In genomic region chr6:65583029-65583428, GRCm38 (mm10) we compare ENCODE assay signal across 27 mouse cellular contexts. TPM values are rescaled to one million over a fixed set of nuclear protein-coding genes. Genes with fewer than 3 reads are reported as not detected.
DNase-seq lines count a peak whose midpoint lies in the region; ATAC-seq and TF ChIP-seq lines count a peak whose summit lies in the region.
"Had no signal": no experiment of that assay in that cellular context is flagged by ENCODE, and none has a peak within 500 bp of the region (broad histone marks: within the 10 kb centered on the region; RNA-seq: fewer than 3 reads in every experiment).

No protein-coding gene starts in this region.

- no peak overlapping the region for H3K4me2 ChIP-seq in liver, embryonic 13.5 days
- no peak overlapping the region for H3K4me2 ChIP-seq in forebrain, embryonic 15.5 days (replicated peaks)
- H3K4me2 ChIP-seq: embryonic facial prominence, embryonic 13.5 days; forebrain, embryonic 12.5 days; heart, embryonic 11.5 days; intestine, embryonic 15.5 days; limb, embryonic 15.5 days had no signal

- TF ChIP-seq POLR2A in MEL (IDR thresholded peaks at IDR 0.05; ENCODE audit: control insufficient read depth in 1 of 2, insufficient read depth in 1 of 2, low read depth in 1 of 2, low read length in 2 of 2, poor library complexity in 1 of 2): no peak

- ATAC-seq in liver, embryonic 13.5 days (ENCODE audit: low read depth): peak; percentile 87
- ATAC-seq in megakaryocyte-erythroid progenitor cell, adult 5-6 weeks (replicated peaks; ENCODE audit: low FRiP score, low TSS enrichment, poor library complexity, severe bottlenecking): peak; percentile 78
- no peak for ATAC-seq in forebrain, embryonic 15.5 days (replicated peaks)
- ATAC-seq: hindbrain, embryonic 16.5 days; intestine, embryonic 15.5 days; lung, postnatal 0 days; midbrain, embryonic 16.5 days had no signal

- TF ChIP-seq RAD21 in MEL (IDR thresholded peaks at IDR 0.05; ENCODE audit: low read depth, low read length): no peak

- peaks cover 0 to 46% of the 10 kb centered on the region in 2 experiments; a peak in 2 of 4 replicates for H3K36me3 ChIP-seq in MEL (ENCODE audit: control insufficient read depth in 1 of 2, insufficient read depth in 2 of 2, low read length in 2 of 2)
- H3K36me3 ChIP-seq in liver, embryonic 13.5 days: no peaks in the 10 kb centered on the region
- H3K36me3 ChIP-seq in forebrain, embryonic 15.5 days: no peaks in the 10 kb centered on the region
- H3K36me3 ChIP-seq: embryonic facial prominence, embryonic 13.5 days; forebrain, embryonic 12.5 days; hindbrain, embryonic 10.5 days; intestine, embryonic 15.5 days; limb, embryonic 15.5 days had no signal

- H3K9me3 ChIP-seq in MEL (replicated peaks; ENCODE audit: insufficient read depth, low read length): no peaks in the 10 kb centered on the region
- no peaks in the 10 kb centered on the region for H3K9me3 ChIP-seq in liver, embryonic 13.5 days (replicated peaks)
- no peaks in the 10 kb centered on the region for H3K9me3 ChIP-seq in forebrain, embryonic 15.5 days
- H3K9me3 ChIP-seq: embryonic facial prominence, embryonic 13.5 days; forebrain, embryonic 12.5 days; hindbrain, embryonic 10.5 days; intestine, embryonic 15.5 days; limb, embryonic 15.5 days had no signal

- H3K79me2 ChIP-seq in MEL (ENCODE audit: control insufficient read depth, insufficient read depth, low read length, poor library complexity): no peaks in the 10 kb centered on the region

- TF ChIP-seq EP300 in MEL (IDR thresholded peaks at IDR 0.05; ENCODE audit: low read depth in 1 of 2, low read length in 2 of 2): peak; percentile 98

- H3K4me1 ChIP-seq in MEL (ENCODE audit: control insufficient read depth in 1 of 2, insufficient read depth in 2 of 2, low read length in 2 of 2): peaks cover 22 to 25% of the 10 kb centered on the region in 2 experiments
- peaks cover 16% of the 10 kb centered on the region for H3K4me1 ChIP-seq in liver, embryonic 13.5 days (replicated peaks)
- H3K4me1 ChIP-seq in forebrain, embryonic 15.5 days: peaks cover 5% of the 10 kb centered on the region; the same call in 1 of the 2 replicates
- H3K4me1 ChIP-seq: embryonic facial prominence, embryonic 13.5 days; forebrain, embryonic 12.5 days; hindbrain, embryonic 10.5 days; intestine, embryonic 15.5 days; limb, embryonic 15.5 days had no signal

- no peak overlapping the region for H3K9ac ChIP-seq in MEL (ENCODE audit: control insufficient read depth, low read depth, low read length, poor library complexity, severe bottlenecking)
- H3K9ac ChIP-seq in liver, embryonic 13.5 days: no peak overlapping the region
- no peak overlapping the region for H3K9ac ChIP-seq in forebrain, embryonic 15.5 days (replicated peaks)
- H3K9ac ChIP-seq: embryonic facial prominence, embryonic 13.5 days; forebrain, embryonic 12.5 days; intestine, embryonic 15.5 days; limb, embryonic 15.5 days had no signal

- no peak for TF ChIP-seq CTCF in MEL (IDR thresholded peaks at IDR 0.05 in 2 of 3, conservative IDR thresholded peaks at IDR 0.05 in 1 of 3; ENCODE audit: control insufficient read depth in 1 of 3, insufficient read depth in 1 of 3, low read depth in 2 of 3, low read length in 3 of 3, poor library complexity in 1 of 3, severe bottlenecking in 1 of 3)

- peak overlapping the region; percentile 31; the same call in 1 of the 2 replicates for H3K27ac ChIP-seq in MEL (ENCODE audit: control insufficient read depth, low read depth, low read length)
- H3K27ac ChIP-seq in liver, embryonic 13.5 days: no peak overlapping the region
- no peak overlapping the region for H3K27ac ChIP-seq in forebrain, embryonic 15.5 days (replicated peaks)
- H3K27ac ChIP-seq: embryonic facial prominence, embryonic 13.5 days; forebrain, embryonic 12.5 days; hindbrain, embryonic 10.5 days; intestine, embryonic 15.5 days; limb, embryonic 15.5 days had no signal

- H3K4me3 ChIP-seq in MEL (ENCODE audit: control insufficient read depth in 1 of 2, insufficient read depth in 1 of 2, low read depth in 2 of 2, low read length in 2 of 2): no peak overlapping the region
- no peak overlapping the region for H3K4me3 ChIP-seq in liver, embryonic 13.5 days (replicated peaks)
- H3K4me3 ChIP-seq in forebrain, embryonic 15.5 days: no peak overlapping the region
- H3K4me3 ChIP-seq: embryonic facial prominence, embryonic 13.5 days; erythroblast, embryonic 14.5 days; forebrain, embryonic 12.5 days; hindbrain, embryonic 10.5 days; intestine, embryonic 15.5 days; limb, embryonic 15.5 days had no signal

- no peaks in the 10 kb centered on the region for H3K27me3 ChIP-seq in MEL (ENCODE audit: control insufficient read depth in 1 of 2, insufficient read depth in 2 of 2, low read length in 2 of 2)
- no peaks in the 10 kb centered on the region for H3K27me3 ChIP-seq in liver, embryonic 13.5 days
- no peaks in the 10 kb centered on the region for H3K27me3 ChIP-seq in forebrain, embryonic 15.5 days
- H3K27me3 ChIP-seq: embryonic facial prominence, embryonic 13.5 days; forebrain, embryonic 12.5 days; intestine, embryonic 15.5 days; limb, embryonic 15.5 days had no signal

- 10% methylated on average over 4 of the region's 4 CpGs for WGBS in liver, embryonic 13.5 days (ENCODE audit: insufficient replicate concordance)
- 88% methylated on average over 4 of the region's 4 CpGs for WGBS in forebrain, embryonic 15.5 days

- peak; percentile 78 for DNase-seq in MEL (ENCODE audit: low read depth, low spot score)
- peak; percentile 43 for DNase-seq in c-Kit-positive CD71-positive TER-119-positive erythroid progenitor cells, embryonic 14.5 days (ENCODE audit: low spot score)
- DNase-seq in liver, embryonic 13.5 days: peak; percentile 43
- DNase-seq in embryo, embryonic 10.5 days (ENCODE audit: low spot score): no peak
- no peak for DNase-seq in cerebellum, adult 11-12 months
- DNase-seq: adrenal gland, postnatal 36 days; cerebellum, adult 18-20 months; cerebellum, postnatal 14 days; embryo, embryonic 11 days; gastrocnemius, postnatal 10 days; kidney, postnatal 25 days; left cerebral cortex, postnatal 4 days had no signal

TF ChIP-seq in MEL, 35 proteins besides CTCF, POLR2A, EP300 and RAD21 (continues in another document):
- no peak for TF ChIP-seq NELFE (IDR thresholded peaks at IDR 0.05; ENCODE audit: low read depth, low read length)
- no peak for TF ChIP-seq MEF2A (IDR thresholded peaks at IDR 0.05; ENCODE audit: extremely low read depth, insufficient replicate concordance, low read depth, low read length, poor library complexity, severe bottlenecking)
- TF ChIP-seq ZC3H11A (IDR thresholded peaks at IDR 0.05; ENCODE audit: low read depth, low read length): peak; percentile 56
- TF ChIP-seq ZNF384 (IDR thresholded peaks at IDR 0.05; ENCODE audit: low read depth, low read length): no peak
- TF ChIP-seq USF1 (IDR thresholded peaks at IDR 0.05; ENCODE audit: low read depth, low read length): no peak
- no peak for TF ChIP-seq ZMIZ1 (IDR thresholded peaks at IDR 0.05; ENCODE audit: low read depth, low read length)
- no peak for TF ChIP-seq SMC3 (IDR thresholded peaks at IDR 0.05; ENCODE audit: low read depth, low read length)
- no peak for TF ChIP-seq MAX (IDR thresholded peaks at IDR 0.05; ENCODE audit: low read length)
- peak; percentile 93 for TF ChIP-seq TAL1 (IDR thresholded peaks at IDR 0.05; ENCODE audit: low read length)
- 0 out of 2 replicates have a peak, but pooled peaks have one; percentile 22 for TF ChIP-seq MXI1 (IDR thresholded peaks at IDR 0.05; ENCODE audit: low read depth, low read length)
- 0 out of 2 replicates have a peak, but pooled peaks have one; percentile 26 for TF ChIP-seq TBP (IDR thresholded peaks at IDR 0.05; ENCODE audit: low read depth, low read length)
- no peak for TF ChIP-seq POLR2AphosphoS2 (IDR thresholded peaks at IDR 0.05; ENCODE audit: low read length)
- peak; percentile 83 for TF ChIP-seq SIN3A (IDR thresholded peaks at IDR 0.05; ENCODE audit: low read length)
- no peak for TF ChIP-seq JUND (IDR thresholded peaks at IDR 0.05; ENCODE audit: low read depth, low read length)
- TF ChIP-seq MAFK (IDR thresholded peaks at IDR 0.05; ENCODE audit: borderline replicate concordance, low read depth, low read length): no peak
- TF ChIP-seq ETS1 (IDR thresholded peaks at IDR 0.05; ENCODE audit: low read depth, low read length): peak; percentile 96
- peak; percentile 74 for TF ChIP-seq ELF1 (IDR thresholded peaks at IDR 0.05; ENCODE audit: low read depth, low read length)
- no peak for TF ChIP-seq USF2 (IDR thresholded peaks at IDR 0.05; ENCODE audit: borderline replicate concordance in 1 of 2, insufficient read depth in 1 of 2, low read depth in 1 of 2, low read length in 2 of 2)
- TF ChIP-seq TCF12 (IDR thresholded peaks at IDR 0.05; ENCODE audit: low read depth, low read length): peak; percentile 99
- TF ChIP-seq MYB (IDR thresholded peaks at IDR 0.05; ENCODE audit: low read depth, low read length): no peak
- TF ChIP-seq CHD2 (IDR thresholded peaks at IDR 0.05; ENCODE audit: low read length): no peak; the same call in 1 of the 2 replicates
- TF ChIP-seq NRF1 (IDR thresholded peaks at IDR 0.05; ENCODE audit: insufficient read depth, low read depth, low read length, poor library complexity, severe bottlenecking): no peak
- no peak for TF ChIP-seq UBTF (IDR thresholded peaks at IDR 0.05; ENCODE audit: borderline replicate concordance, insufficient read depth, low read depth, low read length)
- no peak; the same call in 1 of the 2 replicates for TF ChIP-seq BHLHE40 (IDR thresholded peaks at IDR 0.05; ENCODE audit: borderline replicate concordance, low read depth, low read length)
- TF ChIP-seq CHD1 (IDR thresholded peaks at IDR 0.05; ENCODE audit: low read depth, low read length): no peak
- no peak for TF ChIP-seq E2F4 (IDR thresholded peaks at IDR 0.05; ENCODE audit: borderline replicate concordance, low read depth, low read length)
- no peak for TF ChIP-seq GABPA (IDR thresholded peaks at IDR 0.05; ENCODE audit: low read depth, low read length)
- TF ChIP-seq HCFC1 (IDR thresholded peaks at IDR 0.05; ENCODE audit: low read depth, low read length): no peak
- TF ChIP-seq MAZ (IDR thresholded peaks at IDR 0.05; ENCODE audit: low read depth, low read length): 0 out of 2 replicates have a peak, but pooled peaks have one; percentile 4

RNA-seq across cellular contexts. Expression of gene Tnip3, which starts 57.9 kb away (rescaled TPM):
- total RNA-seq in MEL (2012; rRNA removed): 0.46 TPM in 1 of 2 replicates, not detected in the other
- under 1 TPM in 1 of 2 experiments, not detected in 1; 0.99 TPM for polyA plus RNA-seq in MEL (2012; ENCODE audit: insufficient read depth in 1 of 2, insufficient read length in 2 of 2, low read depth in 1 of 2, low replicate concordance in 2 of 2, missing spikeins in 1 of 2)
- 0.14 TPM in 1 of 2 replicates, not detected in the other for polyA plus RNA-seq in liver, embryonic 13.5 days (2015; fragmentation: Nextera tagmentation; extraction: Ambion mirVana)
- total RNA-seq in megakaryocyte-erythroid progenitor cell, adult 5-6 weeks (2014; fragmentation: Nextera tagmentation): 7.1 TPM in 1 of 2 replicates, not detected in the other
- total RNA-seq in megakaryocyte-erythroid progenitor cell, adult 5-6 weeks (2017): 4.3 and 8.8 TPM in 2 replicates
- polyA plus RNA-seq in forebrain, embryonic 15.5 days (2015; fragmentation: Nextera tagmentation; extraction: Ambion mirVana): not detected in 2 replicates
- total RNA-seq: layer of hippocampus, adult 8-10 months; left cerebral cortex, postnatal 4 days had no signal
- polyA plus RNA-seq: embryonic facial prominence, embryonic 13.5 days; erythroblast, embryonic 14.5 days; forebrain, embryonic 12.5 days; hindbrain, embryonic 10.5 days; hindbrain, embryonic 16.5 days; kidney, embryonic 14.5 days; midbrain, embryonic 16.5 days; testis, adult 2 months had no signal

Comparison
In these comparisons a context has a peak if more than half of its experiments do, and no peak if none do; other contexts are left out.
1. DNase-seq: peak in MEL (single experiment), c-Kit-positive CD71-positive TER-119-positive erythroid progenitor cells, embryonic 14.5 days (single experiment) and liver, embryonic 13.5 days (single experiment); none in embryo, embryonic 10.5 days (single experiment) and cerebellum, adult 11-12 months (single experiment).